Mouse (Mus musculus): ENCODE measurements around the gene Hey2.

Hey2 gene

DNA sequence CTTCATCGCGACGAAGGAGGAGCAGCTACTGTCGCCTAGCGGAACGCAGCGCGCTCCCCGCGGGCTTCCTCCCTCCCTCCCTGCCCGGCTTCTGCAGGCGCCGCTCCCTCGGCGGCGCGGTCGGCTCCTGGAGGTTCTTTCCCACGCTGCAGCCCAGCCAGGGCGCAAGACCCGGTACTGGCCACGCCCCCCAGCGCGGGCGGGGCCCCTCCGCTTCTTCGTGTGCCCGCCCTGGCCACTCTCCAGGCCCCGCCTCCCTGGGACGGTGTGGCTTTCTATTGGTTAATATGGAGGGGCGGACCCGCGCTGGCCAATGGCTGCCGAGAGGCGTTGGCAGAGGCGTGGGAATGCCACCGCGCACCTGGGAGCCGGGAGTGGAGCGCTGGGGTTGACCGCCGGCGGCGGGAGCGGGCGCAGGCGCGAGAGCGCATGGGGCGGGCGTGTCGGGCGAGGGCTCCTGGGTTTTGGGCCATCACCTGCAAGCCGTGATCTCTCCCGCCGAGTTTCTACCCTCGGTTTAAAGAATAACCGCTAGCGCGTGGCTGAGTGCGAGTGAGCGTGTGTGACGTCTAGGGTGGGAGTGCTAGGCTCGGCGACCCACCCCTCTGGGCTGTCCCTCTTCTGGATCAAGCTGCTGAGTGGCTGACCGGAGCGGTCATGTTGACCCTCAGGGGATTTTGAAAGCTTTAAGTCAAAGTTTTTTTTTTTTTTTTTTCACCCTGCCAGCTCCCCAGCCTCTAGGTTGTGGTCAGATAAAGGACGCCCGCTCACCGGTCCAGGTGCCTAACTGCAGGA, at the start of gene Hey2:
Gene Hey2 (minus strand): TSS at position 159 of the 795 bp plus-strand sequence.
- peak; percentile 97 for DNase-seq (ENCODE audit: low read depth, low spot score)

DNA sequence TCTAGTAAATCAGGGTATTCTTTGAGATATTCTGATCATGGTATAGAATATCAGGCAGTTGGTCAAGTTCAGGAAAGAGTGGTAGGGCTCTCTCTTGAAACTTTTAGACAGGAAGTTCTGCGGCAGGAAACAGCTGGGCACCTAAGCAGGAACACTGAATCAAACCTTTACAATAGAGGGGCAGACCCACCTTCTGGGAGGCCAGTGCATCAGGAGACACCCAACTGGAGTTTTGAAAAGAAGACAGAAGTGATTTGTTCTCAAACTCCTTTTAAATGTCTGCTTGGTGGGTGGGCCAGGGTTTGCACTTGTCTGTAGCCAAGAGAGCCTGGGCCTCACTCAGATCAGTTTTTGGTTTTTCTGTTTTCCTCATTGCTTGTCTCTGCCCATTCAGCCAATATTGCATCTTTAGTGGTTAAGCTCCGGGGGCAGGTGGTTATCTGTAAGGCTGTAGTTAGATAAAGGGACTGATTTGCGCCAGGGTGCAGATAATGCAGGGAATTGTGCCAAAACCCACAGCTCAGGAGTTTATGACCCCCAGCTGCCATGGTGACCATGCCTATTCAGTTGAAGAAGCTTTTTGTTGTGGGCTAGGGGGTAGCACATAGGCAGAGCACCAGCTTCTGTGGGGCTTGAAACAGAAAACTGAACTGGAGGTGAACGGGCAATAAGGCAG, 40.6 kb upstream of the Hey2 start:
- no peak for DNase-seq (ENCODE audit: low read depth, low spot score)

DNA sequence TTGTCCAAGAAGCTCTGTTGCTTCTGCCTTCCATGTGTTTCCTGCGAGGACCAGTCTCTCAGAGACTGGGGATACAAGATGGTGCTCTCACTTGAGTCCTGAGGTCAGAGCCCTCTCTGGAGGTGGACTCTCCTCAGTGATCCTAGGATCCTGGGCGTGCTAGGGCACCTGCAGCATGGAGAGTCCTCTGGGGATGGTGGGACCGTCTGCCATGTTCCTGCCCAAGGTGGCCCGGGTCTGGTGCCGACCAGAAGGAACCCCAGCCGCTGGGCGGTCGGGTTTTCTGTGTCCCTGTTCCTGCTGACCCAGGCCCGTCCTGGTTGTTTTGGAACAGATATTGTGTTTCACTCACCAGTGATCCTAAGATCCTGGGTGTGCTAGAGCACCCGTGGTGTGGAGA, 38.5 kb upstream of the Hey2 start:
- DNase-seq (ENCODE audit: low read depth, low spot score): no peak

DNA sequence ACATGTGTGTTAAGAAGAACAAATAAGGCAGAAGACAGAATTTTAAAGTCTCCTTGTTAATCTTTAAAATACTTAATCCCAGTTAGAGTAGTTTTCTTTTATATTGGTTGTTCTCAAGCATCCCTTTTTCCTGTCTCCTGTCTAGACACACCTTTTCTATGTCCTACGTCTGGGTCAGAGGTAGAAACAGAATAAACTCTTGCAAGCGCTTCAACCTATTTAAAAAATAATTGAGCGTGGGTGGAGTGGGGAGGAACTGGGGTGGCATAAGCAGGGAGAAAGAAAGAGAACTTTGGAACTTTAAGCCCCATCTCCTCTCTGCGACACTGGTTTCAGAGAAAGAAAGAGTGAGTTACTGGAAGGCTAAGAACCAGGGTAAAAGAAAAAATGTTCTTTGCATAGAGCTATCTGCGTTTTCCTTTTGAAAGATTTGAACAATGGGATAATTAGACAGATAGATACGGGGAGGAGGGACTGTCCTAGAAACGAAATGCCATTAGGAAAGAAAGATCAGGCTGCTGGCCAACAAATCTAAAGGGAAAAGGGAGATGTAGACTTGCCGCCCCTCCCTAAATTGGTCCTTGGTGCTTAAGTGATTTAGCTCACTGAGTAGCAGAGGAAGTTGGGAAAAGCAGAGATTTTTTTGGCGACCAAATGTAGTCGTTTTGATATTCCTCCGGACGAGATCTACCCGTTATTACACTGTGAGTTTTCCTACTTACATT, 2.7 kb upstream of the Hey2 start:
- DNase-seq (ENCODE audit: low read depth, low spot score): no peak

DNA sequence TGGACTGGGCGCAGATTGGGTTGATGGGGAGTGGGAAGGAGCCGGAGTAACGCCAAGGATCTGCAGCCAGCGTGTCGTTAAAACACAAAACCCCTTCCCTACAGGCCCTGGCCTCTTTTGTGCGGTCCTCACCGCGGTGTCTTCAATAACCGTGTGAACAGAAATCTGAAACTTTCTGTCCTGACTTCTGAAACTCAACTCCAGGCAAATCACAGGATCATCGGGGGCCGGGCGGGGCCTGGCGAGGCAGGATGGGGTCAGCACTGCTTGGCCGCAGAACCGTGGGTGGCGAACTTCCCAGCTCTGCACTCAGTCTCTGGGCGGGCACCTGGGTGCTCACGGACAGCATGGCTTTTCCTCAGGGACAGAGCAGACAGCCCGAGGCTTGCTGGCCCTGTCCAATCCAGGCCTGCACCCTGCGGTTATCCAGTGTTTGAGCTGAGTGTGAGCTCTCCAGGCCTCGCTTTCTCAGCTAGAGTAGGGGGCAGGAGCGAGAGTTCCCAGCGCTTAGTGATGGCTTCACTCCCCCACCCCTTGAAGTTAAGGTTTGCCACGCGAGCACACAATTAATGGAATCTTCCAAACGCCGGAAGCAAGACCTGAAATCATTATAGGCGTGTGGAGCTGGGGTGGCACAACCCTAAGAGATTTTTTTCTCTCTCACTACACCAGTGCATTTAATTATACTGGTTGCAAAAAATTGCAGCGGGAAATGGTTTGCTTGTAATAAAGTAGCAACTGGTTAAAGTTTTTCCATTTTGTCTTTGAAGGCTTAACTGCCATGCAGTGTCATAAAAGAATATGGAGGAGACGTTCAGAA, 1.8 kb upstream of the Hey2 start:
- no peak for DNase-seq (ENCODE audit: low read depth, low spot score)

DNA sequence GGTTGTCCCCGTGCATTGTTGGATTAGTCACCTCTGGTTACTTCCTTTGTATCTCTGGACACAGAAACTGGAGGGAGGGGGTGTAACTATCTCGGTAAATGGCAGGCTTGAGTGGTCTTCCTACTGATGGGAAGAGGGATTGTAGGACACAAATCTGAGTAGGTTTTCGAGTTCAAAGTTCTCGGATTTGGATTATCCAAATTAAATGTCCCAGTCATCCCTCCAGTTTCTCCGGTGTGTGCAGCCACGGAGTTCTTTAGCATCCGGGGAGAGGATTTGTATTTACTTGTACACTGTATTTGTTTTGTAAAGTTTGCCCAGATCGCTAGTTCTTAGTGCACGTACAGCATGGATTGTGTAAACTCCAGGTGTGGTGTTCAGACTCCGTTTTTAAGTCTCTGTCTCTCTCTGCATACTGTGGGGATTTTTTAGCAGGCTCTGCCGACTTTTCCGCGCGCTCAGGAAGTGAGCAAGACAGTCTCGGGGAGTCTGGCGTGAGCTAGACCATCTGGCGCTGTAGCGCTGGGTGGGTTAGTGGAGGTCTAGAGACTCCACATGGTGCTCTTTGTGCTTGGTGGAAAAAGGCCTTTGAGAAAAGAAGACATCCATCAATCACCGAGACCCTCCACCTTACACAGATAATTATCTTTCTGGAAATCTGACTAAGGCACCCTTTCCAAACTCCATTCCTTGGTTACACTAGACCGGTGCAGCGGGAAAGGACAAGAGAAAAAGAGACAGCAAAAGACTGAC, 1.0 kb upstream of the Hey2 start:
- DNase-seq (ENCODE audit: low read depth, low spot score): no peak

DNA sequence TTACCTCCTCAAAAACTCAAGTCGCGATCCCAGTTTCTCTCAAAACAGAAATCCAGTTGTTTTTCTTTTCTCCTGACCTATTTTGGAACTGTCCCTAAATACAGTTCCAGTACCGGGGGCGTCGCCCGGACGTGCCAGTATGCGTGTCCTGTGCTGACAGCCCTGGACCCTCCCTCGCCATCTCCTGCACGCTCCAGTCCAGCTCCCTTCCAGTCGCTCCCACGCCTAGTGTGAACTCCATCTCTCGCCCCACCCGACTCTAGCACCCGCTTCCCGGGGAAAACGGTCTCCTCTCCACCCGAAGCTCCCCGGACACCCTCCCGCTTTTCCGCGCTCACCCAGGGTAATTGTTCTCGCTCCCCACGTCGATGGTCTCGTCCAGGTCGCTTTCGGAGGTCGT, 373 bp downstream of the Hey2 start:
- no peak for DNase-seq (ENCODE audit: low read depth, low spot score)

DNA sequence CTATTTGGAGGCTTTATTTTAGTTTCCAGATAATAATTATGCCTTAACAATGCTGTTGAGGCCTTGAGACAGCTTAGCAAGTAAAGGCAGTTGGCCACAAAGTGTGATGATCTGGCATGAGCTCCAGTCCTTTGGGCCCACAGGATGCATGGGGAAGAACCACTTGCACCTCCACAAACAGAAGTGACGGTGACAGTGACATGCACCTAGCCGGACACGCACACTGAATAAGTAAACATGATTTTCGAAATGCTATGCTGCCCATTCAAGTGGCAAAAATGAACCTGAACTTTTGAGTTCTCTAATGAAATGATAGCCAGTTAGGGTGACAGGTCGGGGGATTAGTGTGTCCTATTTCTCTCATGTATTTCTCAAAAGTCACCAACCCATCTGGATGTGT, 1.8 kb downstream of the Hey2 start:
- no peak for DNase-seq (ENCODE audit: low read depth, low spot score)

DNA sequence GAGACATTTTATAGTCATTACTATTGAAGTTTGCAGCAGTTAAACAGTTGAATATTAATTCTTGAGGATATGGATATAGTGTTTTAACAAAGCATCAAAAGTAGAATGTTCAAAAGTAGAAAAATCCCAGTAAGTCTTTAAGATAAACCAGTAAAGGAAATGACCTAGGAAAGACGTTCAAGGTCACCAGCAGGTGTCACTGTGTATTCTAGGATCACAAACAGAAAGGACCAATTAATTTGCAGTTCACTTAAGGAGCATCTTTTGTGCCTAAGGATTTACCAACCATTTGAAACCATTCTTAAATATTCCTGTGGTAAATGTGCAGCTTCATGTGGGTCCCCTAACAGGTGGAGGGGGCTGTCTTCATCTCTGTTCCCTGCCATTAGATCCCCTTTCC, 4.4 kb downstream of the Hey2 start:
- peak; percentile 17 for DNase-seq (ENCODE audit: low read depth, low spot score)

DNA sequence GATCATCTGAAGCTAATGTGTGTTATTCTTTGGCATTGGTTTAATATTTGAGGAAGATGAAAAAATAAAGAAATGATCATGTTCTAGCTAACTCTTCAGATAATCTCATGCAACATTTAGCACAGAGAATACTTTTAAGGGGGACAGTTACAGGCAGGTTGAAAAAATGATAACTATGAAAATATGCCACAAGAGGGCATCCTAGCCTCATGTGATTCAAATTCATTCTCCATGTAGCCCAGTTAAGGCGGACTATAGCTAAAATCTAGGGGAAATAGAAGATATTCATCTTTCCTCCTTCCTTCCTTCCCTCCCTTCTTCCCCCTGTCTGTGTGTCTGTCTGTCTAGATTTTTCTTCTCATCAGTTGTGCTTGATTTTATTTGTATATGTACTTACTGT, 17.6 kb downstream of the Hey2 start:
- peak; percentile 55 for DNase-seq (ENCODE audit: low read depth, low spot score)

DNA sequence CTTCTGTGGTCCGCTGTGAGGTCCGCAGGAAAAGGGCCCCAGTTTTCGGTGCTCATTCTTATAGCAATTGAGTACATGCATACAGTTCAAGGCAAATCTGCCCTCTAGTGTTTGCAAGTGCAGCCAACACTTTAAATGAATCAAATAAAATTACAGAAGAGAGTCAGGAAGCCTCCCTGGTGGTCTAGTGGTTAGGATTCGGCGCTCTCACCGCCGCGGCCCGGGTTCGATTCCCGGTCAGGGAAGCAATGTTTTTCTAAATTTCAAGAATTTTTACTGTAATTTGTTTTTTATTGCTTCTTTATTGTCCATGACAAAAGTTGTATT, 31.7 kb downstream of the Hey2 start:
- peak; percentile 91 for DNase-seq (ENCODE audit: low read depth, low spot score)

DNA sequence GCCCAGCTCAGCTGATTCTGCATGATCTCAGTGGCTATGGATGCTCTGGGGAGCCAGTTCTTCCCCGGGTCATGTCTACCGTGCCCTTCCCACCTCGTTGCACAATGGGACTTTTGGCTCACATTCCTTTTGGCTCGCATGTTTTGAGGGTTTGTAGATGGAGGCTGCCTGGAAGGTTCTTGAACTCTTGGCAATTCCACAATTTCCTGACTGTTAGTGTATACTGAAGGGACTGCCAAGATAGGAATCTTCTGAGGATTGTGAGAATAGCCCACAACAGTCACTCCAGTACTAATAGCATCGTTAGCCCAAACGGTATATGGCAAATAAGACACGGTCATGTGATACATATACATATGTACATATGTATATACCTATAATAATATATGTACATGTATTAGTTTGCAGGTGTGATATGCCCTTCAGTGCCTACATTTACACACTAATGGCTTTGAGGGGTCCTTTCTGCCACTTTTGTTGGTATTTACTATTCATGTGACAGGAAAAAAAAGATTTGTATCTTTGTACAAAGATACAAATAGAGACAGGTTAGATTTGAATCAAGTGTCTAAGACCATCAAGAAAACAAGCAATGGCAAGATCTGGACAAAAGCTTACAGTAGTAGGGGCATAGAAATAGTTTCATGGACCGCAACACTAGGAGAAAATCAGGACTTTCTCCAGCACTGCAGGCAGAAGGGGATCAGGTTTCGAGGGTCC, 32.2 kb downstream of the Hey2 start:
- DNase-seq (ENCODE audit: low read depth, low spot score): no peak

DNA sequence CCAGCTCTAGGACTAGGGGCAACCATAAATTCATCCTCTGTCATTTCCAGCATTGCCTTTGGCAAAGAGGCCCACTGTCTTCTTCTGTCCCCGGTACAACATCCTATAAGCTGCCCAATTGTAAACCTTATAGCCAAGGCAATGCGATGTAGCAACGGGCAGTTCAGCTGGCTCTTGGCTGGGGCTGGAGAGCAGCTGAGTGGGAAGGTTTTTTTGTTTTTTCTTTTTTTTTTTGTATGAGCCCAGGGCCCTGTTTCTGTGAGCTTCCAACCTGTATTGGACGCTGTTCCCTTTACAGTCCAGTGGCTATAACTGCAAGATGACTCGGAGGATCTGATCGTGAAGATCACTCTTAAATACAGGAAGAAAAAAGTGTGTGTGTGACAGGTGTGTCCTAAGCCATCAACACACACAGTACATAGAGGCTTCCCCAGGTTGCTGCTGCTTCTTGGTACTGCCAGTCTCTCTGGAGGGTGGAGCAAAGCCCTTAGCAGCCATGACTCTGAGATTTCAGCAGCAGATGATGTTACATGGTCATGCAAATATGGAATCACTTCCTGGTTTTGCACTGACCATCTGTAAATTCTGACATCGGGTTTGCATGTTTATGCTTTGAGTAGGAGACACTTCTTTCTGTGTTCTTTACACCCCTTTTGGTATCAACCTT, 38.9 kb downstream of the Hey2 start:
- DNase-seq (ENCODE audit: low read depth, low spot score): peak; percentile 91

DNA sequence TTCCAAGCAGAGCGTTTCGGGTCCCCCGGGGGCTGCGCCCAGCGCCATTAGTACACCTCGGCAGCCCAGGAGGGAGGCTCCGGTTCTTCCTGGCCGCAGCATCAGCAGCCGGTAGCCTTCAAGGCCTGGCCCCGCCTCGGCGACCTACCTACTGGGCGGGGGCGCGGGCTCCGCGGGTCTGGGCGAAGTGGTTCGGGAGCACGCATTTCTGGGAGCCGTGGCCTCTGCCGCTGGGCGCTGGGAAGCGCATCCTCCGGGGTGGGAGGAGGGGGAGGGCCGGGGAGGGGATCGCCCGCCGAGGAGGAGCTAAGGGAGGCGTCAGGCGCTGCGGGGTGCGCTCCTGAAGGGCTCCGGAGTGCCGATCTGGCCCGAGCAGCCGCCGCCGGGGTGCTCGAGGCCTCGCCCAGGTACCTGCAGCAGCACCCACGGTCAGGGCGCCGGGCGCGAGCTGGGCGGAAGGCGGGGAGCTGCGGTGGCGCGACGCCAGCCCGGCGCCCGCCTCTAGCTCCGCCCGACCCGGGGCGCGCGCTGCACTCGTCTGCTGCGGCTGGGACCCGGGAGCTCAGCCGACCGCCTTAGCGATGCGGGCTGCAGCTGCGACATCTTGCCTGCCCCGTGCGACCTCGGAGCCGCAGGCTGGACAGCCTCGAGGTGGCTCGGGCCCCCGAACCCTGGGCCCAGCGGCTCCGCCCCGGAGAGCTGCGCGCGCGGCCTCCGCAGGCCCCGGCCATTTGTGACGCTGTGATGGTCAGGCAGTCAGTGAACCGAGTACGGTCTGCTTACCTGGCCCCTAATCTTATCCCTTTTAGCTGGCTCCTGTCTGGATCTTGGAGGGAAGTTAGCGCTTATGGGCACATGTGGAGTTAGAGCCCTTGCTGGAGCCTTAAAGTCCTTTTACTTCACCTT, 39.7 kb downstream of the Hey2 start, which contains the start of gene Ncoa7:
Gene Ncoa7 (minus strand): TSS at position 646 of the 906 bp plus-strand sequence.
- DNase-seq (ENCODE audit: low read depth, low spot score): peak; percentile 88

DNA sequence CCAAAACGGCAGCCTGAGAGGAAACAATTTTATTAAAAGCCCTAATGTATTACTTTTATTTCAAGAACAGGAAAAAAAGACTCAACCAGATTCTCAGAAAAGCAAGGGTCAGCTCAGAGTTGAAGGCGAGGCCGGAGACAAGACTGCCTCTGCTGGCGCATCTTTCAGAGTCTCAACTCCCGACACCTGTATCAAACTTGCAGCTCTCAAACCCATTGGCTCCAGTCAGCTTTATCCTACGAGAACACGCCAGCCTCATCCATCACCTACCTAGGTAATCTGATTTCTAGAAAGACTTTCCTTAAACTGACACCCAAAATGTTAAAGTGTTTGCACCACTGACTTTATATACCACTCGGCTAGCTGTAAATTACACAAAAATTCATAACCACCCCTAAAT, 40.6 kb downstream of the Hey2 start:
- DNase-seq (ENCODE audit: low read depth, low spot score): peak; percentile 72

DNA sequence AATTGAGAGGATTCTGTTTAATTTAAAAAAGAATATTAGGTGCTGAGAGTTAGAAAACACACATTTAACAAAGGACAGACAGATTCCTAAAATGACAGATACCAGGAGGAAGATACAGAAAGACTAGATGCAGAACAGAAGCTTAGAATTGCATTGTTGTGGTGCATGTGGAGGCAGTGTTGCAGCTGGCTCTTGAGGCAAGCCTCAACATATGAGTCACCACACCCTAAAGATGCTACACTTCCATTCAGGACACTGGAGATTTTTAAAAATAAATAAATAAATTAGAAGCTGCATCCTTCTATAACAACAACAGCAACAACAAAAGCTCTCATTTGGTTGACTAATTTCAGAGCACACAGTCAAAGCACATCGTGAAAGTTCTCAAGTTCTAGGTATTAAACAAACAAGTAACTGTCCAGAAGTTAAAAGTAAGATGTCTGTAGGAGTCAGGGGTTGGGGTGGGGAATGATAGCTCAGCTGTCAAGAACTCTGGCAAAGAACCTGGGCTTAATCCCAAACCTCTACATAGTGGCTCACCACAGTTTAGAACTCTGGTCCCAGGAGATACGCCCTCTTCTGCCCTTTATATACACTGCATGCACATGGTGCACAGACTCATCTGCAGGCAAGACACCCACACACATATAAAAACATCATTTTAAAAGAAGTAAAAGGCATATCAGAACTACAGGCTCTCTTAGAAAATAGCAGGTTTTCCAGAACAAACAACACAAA, 42.7 kb downstream of the Hey2 start:
- DNase-seq (ENCODE audit: low read depth, low spot score): no peak

DNA sequence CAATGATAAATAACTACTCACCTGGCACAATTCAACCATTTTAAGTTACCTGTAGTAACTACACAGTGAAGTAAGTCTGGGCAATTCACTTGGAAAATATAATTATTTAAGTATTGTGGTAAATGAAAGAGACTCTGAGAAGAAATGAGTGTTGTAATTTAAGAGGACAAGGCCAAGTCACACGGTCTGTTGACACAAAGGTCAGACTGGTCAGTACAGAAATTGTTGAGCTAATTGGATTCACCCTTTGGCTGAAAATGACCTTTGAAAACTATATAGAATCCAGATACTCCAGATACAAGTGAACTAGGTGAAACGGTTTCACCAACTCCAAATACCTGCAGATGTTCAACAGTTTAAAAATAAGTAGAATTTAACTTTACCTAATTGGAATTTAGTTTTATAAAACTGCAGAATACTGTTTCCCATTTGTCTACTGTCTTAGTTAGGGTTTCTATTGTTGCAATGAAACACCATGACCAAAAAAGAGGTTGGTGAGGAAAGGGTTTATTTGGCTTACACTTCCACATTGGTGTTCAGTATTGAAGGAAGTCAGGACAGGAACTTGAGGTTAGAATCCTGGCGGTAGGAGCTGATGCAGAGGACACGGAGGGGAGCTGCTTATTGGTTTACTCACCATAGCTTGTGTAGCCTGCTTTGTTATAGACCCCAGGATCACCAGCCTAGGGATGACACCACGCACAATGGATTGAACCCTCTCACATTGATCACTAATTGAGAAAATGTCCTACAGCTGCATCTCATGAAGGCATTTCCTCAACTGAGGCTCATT, 45.9 kb downstream of the Hey2 start:
- no peak for DNase-seq (ENCODE audit: low read depth, low spot score)
